Mouse (Mus musculus): ENCODE results near the gene Lca5. TPM values are rescaled to one million over a fixed set of nuclear protein-coding genes. Genes with fewer than 3 reads are reported as not detected.
A peak's percentile ranks its signal among the peaks of the same experiment; 100 is the strongest.

Gene Lca5
- total RNA-seq (2015) (1.1 and 1.6 TPM in 2 replicates), total RNA-seq (2017) (0.16 and 1.2 TPM in 2 replicates)

GRCm38 (mm10) chr9:83440392-83441357 lies at the start of gene Lca5:
TSS of gene Lca5 (minus strand) at chr9:83441127.
- ATAC-seq (ENCODE audit: poor library complexity, severe bottlenecking) = peak; percentile 99

- no peak for ATAC-seq (ENCODE audit: poor library complexity, severe bottlenecking)
These were observed 47.7 kb upstream of the Lca5 start for GRCm38 (mm10) chr9:83488491-83489210.

- ATAC-seq (ENCODE audit: poor library complexity, severe bottlenecking) = no peak
These were observed 47.0 kb upstream of the Lca5 start for GRCm38 (mm10) chr9:83487771-83488470.

GRCm38 (mm10) chr9:83485966-83486365 lies 45.0 kb upstream of the Lca5 start:
- ATAC-seq (ENCODE audit: poor library complexity, severe bottlenecking) = no peak

- no peak for ATAC-seq (ENCODE audit: poor library complexity, severe bottlenecking)
These were observed 44.4 kb upstream of the Lca5 start for GRCm38 (mm10) chr9:83485357-83485756.

- ATAC-seq (ENCODE audit: poor library complexity, severe bottlenecking) = no peak
These were observed 42.5 kb upstream of the Lca5 start for GRCm38 (mm10) chr9:83483419-83483818.

- no peak for ATAC-seq (ENCODE audit: poor library complexity, severe bottlenecking)
These were observed 41.4 kb upstream of the Lca5 start for GRCm38 (mm10) chr9:83482176-83482949.

GRCm38 (mm10) chr9:83469871-83470270 lies 28.9 kb upstream of the Lca5 start:
- ATAC-seq (ENCODE audit: poor library complexity, severe bottlenecking) = no peak

GRCm38 (mm10) chr9:83447771-83448170 lies 6.8 kb upstream of the Lca5 start:
- peak; percentile 89 for ATAC-seq (ENCODE audit: poor library complexity, severe bottlenecking)

GRCm38 (mm10) chr9:83447176-83447575 lies 6.2 kb upstream of the Lca5 start:
- ATAC-seq (ENCODE audit: poor library complexity, severe bottlenecking) = no peak

GRCm38 (mm10) chr9:83437621-83438020 lies 3.3 kb downstream of the Lca5 start:
- no peak for ATAC-seq (ENCODE audit: poor library complexity, severe bottlenecking)

- ATAC-seq (ENCODE audit: poor library complexity, severe bottlenecking) = no peak
These were observed 6.4 kb downstream of the Lca5 start for GRCm38 (mm10) chr9:83434489-83434888.

GRCm38 (mm10) chr9:83433661-83434060 lies 7.3 kb downstream of the Lca5 start:
- ATAC-seq (ENCODE audit: poor library complexity, severe bottlenecking) = peak; percentile 78

- no peak for ATAC-seq (ENCODE audit: poor library complexity, severe bottlenecking)
These were observed 13.0 kb downstream of the Lca5 start for GRCm38 (mm10) chr9:83427926-83428325.

GRCm38 (mm10) chr9:83418965-83419364 lies 22.0 kb downstream of the Lca5 start:
- ATAC-seq (ENCODE audit: poor library complexity, severe bottlenecking) = no peak

GRCm38 (mm10) chr9:83413046-83413445 lies 27.9 kb downstream of the Lca5 start:
- ATAC-seq (ENCODE audit: poor library complexity, severe bottlenecking) = no peak

GRCm38 (mm10) chr9:83405150-83405549 lies 35.8 kb downstream of the Lca5 start:
- no peak for ATAC-seq (ENCODE audit: poor library complexity, severe bottlenecking)

GRCm38 (mm10) chr9:83400783-83401182 lies 40.1 kb downstream of the Lca5 start:
- peak; percentile 89 for ATAC-seq (ENCODE audit: poor library complexity, severe bottlenecking)

GRCm38 (mm10) chr9:83399414-83399813 lies 41.5 kb downstream of the Lca5 start:
- no peak for ATAC-seq (ENCODE audit: poor library complexity, severe bottlenecking)

- ATAC-seq (ENCODE audit: poor library complexity, severe bottlenecking) = no peak
These were observed 42.7 kb downstream of the Lca5 start for GRCm38 (mm10) chr9:83398260-83398659.
